Mouse (Mus musculus) lung, postnatal 25 days (tissue): ENCODE measurements around the gene Anapc16.
A peak's percentile ranks its signal among the peaks of the same experiment; 100 is the strongest.
"Not testable (repeated sequence)": the region's sequence is repeated elsewhere in the genome, so short reads cannot be mapped to it uniquely, and the experiment has no call there.

Source experiments
- DNase-seq: peaks from one replicate; pipeline ENCODE4 v3.0.0; 2022; ENCODE audit warnings: low spot score

Gene Anapc16

GRCm38 (mm10) chr10:59999057-59999456 is 3.9 kb downstream of the Anapc16 start:
- DNase-seq: no peak

GRCm38 (mm10) chr10:59997591-59997990 is 5.3 kb downstream of the Anapc16 start:
- DNase-seq: peak; percentile 81

GRCm38 (mm10) chr10:59995889-59996288 is 7.0 kb downstream of the Anapc16 start:
- DNase-seq: no peak

GRCm38 (mm10) chr10:59993813-59994212 is 9.1 kb downstream of the Anapc16 start:
- not testable (repeated sequence) for DNase-seq

DNA sequence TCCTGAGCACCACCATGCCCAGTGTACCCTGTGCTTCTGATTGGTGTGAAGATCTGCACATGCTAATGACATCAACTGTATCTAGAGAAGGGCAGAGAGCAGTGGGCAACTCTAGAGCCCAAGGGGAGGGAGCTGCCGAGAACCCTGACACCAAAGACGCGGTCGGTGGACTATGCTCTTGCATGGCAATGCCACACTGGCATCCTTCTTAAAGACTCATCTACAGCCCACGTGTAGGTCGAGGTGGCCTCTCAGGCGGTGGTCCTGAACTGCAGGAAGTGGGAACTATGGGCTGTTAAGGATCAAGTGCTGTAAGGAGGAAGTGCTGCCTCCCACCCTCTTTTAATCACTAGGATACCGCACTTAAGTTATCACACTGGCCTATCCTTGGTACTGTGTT is 10.9 kb downstream of the Anapc16 start:
- DNase-seq: no peak

DNA sequence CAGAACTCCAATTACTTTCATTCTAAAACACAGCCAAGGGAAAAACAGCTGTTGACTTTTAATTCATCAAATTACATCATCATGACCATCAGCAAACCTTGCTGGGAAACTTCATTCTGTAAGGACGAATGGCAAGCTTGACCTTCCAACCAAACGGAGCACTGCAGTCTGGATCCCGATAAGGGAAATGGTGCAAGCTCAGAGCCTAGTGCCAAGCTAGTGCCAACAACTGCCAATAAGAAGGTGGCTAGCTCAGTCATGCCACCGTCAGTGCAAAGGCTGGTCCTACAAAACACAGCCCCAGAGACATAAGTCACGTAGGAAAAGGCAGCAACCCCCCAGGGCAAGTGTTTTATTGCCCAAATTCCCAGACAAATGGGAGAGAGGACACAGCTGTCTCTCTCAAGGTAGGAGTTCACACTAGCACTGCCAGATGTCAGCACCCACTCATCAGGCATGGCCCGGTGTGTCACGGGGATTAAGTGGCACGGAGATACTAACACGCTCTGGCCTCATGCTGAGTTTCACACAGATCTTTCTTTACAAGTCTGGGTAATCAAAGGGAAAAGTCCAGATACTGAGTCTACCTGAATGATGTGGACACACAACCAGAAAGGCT is 11.6 kb downstream of the Anapc16 start:
- DNase-seq: no peak

DNA sequence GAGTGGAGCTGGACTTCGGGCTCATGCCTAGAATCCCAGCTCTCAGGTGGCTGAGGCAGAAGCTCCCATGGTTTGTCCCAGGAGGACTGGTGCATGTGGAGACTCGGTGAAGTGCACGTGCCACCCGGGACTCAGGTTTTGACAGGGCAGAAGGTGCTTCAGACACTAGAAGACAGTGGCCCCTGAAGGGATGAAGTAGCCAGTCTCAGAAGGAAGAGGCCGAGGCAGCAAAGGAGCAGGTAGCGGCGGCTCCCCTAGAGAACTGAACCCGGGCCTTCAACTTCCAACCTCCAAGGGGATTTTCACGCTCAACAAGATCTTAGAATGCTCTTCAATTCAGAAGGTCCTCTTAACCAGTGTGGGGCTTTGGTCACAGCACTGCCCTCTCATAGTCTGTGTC is 12.5 kb downstream of the Anapc16 start:
- DNase-seq: no peak

GRCm38 (mm10) chr10:59988036-59988435 is 14.9 kb downstream of the Anapc16 start:
- peak; percentile 63 for DNase-seq

GRCm38 (mm10) chr10:59982379-59982873 is 20.5 kb downstream of the Anapc16 start:
- DNase-seq: no peak

DNA sequence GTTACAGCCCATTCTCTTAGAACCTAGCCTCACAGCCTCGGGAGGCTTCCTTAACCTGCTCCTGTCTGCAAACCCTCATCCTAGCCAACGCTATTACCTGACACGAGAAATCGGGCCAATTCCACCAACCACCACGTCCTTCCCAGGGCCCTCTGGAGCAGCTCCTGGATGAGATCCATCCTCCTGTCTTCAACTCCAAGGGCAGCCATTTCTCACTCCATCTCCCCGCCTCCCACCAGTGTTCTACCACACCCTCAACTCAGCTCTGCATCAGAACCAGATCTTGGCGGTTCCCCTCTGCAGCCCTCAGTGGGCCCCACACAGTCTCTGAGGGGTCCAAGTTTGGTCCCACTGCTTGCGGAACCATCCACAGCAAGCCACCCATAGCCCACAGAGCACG is 21.1 kb downstream of the Anapc16 start:
- no peak for DNase-seq

DNA sequence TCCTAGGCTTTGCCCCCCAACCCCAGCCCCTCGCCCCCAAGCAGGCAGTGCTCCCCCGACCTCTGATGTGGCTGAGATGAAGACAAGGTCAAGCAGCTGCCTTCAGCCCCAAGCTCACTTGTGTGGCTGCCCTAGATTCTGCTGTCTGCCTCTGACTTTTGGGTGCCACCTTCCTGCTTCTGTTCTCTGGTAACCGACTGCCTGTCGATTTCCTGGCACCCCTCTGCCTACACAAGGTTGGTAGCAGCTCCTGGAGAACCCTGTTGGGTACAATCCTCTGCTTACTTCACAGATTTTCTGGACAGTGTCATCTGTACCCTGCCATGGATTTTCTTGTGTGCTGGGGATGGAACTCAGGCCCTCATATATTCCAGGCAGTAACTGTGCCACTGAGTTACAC is 21.6 kb downstream of the Anapc16 start:
- no peak for DNase-seq

- peak; percentile 67 for DNase-seq
Measured at GRCm38 (mm10) chr10:59980815-59981244, 22.1 kb downstream of the Anapc16 start.

- DNase-seq: peak; percentile 95
Measured at GRCm38 (mm10) chr10:59978873-59979743, 23.8 kb downstream of the Anapc16 start.

DNA sequence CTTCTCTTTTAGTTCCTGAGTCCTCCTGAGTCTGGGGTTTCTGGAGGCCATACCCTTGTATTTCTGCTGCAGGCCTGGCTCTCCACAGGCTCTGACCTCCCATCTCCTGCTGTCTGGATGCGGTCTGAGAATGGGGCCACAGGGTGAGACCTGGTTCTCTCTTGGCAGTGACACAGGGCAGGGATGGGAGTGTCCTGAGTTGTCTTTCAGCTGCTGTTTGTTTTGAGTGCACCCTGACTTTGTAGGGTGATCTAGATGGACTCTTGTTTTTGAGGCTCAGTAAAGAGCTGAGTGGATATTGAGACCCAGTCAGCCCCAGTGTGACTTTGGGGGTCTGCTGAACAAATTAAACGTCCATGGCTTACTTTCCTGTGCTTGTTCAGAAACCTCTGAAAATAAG is 24.5 kb downstream of the Anapc16 start:
- no peak for DNase-seq

GRCm38 (mm10) chr10:59977715-59978343 is 25.1 kb downstream of the Anapc16 start:
- DNase-seq: no peak

- no peak for DNase-seq
Measured at GRCm38 (mm10) chr10:59977141-59977540, 25.8 kb downstream of the Anapc16 start.

DNA sequence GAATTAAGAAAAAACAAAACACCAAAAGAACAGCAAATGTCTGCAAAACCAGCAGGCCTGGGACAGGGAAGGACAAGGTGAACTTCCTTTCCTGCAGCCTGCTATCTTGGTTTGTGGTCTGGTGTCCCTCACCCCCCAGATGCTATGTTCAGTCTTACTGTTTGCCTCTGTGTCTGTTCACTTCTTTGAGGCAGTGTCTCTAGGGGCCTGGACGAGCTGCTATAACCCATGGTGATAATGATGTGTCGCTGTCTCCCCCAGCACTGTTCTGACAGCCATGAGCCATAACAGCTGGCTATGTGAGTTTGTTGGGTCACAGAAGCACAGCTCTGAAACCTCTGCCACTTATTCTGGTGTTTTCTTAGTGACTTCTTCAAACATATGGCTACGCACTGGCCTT is 28.1 kb downstream of the Anapc16 start:
- peak; percentile 63 for DNase-seq

DNA sequence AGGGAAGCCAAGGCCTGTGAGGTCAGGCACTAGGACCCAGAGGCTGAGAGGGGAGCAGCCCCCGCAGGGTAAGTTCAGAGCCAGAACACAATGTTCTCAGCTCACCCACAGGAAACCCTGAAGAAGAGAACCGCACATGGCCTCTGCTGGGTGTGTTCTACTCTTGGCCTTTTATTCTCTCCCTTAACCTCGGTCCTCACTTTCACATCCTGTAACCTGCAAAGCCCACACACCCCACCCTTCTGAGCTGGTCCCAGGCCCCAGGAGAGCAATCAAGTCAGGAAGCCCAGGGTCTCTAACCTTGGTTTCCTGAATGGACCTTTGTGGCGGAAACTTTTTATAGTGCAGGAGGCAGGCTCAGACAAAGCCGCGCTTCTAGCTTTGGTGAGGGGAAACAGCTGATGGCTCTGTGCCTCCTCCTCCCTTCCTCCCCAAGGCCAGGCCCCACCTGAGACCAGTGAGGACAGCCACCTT is 28.7 kb downstream of the Anapc16 start:
- peak; percentile 93 for DNase-seq

- no peak for DNase-seq
Measured at GRCm38 (mm10) chr10:59973400-59973799, 29.5 kb downstream of the Anapc16 start.

- no peak for DNase-seq
Measured at GRCm38 (mm10) chr10:59972999-59973398, 29.9 kb downstream of the Anapc16 start.

- DNase-seq: peak; percentile 72
Measured at GRCm38 (mm10) chr10:59972534-59972933, 30.4 kb downstream of the Anapc16 start.

DNA sequence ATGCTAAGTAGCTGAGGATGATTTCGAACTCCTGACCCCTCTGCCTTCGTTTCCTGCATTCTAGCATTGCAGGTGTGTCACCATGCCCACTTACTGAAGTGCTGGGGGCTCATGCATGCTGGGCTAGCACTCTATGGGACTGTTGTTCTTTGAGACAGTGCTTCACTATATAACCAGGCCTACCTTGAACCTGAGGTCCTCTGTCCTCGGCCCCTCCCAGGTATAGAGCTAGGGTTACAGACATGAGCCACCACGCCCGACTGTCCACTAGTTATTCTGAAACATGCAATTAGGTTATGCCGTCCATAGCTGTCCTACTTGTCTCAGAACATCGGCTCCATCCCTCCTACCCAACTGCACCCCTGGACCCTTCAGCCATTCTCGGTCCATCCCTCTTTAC is 31.1 kb downstream of the Anapc16 start:
- no peak for DNase-seq
